Mouse (Mus musculus) heart, postnatal 0 days (tissue): ENCODE measurements around the gene Ush1g. TPM values are rescaled to one million over a fixed set of nuclear protein-coding genes. Genes with fewer than 3 reads are reported as not detected.
A peak's percentile ranks its signal among the peaks of the same experiment; 100 is the strongest.

ENCODE experiments used
- ATAC-seq: fragments of 200-750 bp; cut with Nextera tagmentation; 2 replicates; pipeline ENCODE4 v1.8.0; 2017; ENCODE audit warnings: low read depth, moderate number of reproducible peaks, moderate library complexity; ENCODE audit not compliant: insufficient read depth
- DNase-seq: peaks from one replicate; pipeline ENCODE4 v3.0.0-alpha.2; 2016; ENCODE audit warnings: low spot score
- H3K27ac ChIP-seq: fragments of 300-500 bp; sonication (generic); 2 replicates; pipeline ENCODE4 v1.5.1; 2014; ENCODE audit warnings: low read depth, mild to moderate bottlenecking
- H3K27me3 ChIP-seq: fragments of 300-500 bp; sonication (generic); 2 replicates; pipeline ENCODE4 v1.6.1; 2014; ENCODE audit warnings: low read length, mixed read lengths; ENCODE audit not compliant: control insufficient read depth, insufficient read depth
- H3K36me3 ChIP-seq: fragments of 300-500 bp; sonication (generic); replicated peaks from 2 replicates; pipeline ENCODE4 v1.6.1; 2014; ENCODE audit warnings: low read length, mixed read lengths; ENCODE audit not compliant: control insufficient read depth, insufficient read depth
- H3K4me1 ChIP-seq: fragments of 300-500 bp; sonication (generic); 2 replicates; pipeline ENCODE4 v1.6.1; 2014; ENCODE audit warnings: antibody characterized with exemption; ENCODE audit not compliant: control insufficient read depth, insufficient read depth
- H3K4me2 ChIP-seq: fragments of 300-500 bp; sonication (generic); 2 replicates; pipeline ENCODE4 v1.6.1; 2014; ENCODE audit warnings: low read depth, mild to moderate bottlenecking, low read length, moderate library complexity
- H3K4me3 ChIP-seq: fragments of 300-500 bp; sonication (generic); 2 replicates; pipeline ENCODE4 v1.5.1; 2014; ENCODE audit warnings: low read depth, low read length
- H3K9ac ChIP-seq: fragments of 300-500 bp; sonication (generic); replicated peaks from 2 replicates; pipeline ENCODE4 v1.6.1; 2014; ENCODE audit warnings: low read depth, low read length, mixed read lengths
- H3K9me3 ChIP-seq: fragments of 300-500 bp; sonication (generic); replicated peaks from 2 replicates; pipeline ENCODE4 v1.6.1; 2016; ENCODE audit warnings: low read length; ENCODE audit not compliant: control insufficient read depth
- CTCF ChIP-seq: IDR thresholded peaks from 2 replicates; pipeline ENCODE4 v1.5.1; 2016; ENCODE audit warnings: antibody characterized with exemption, control low read depth, low read depth
- EP300 ChIP-seq: IDR thresholded peaks from 2 replicates; pipeline ENCODE4 v1.6.1; 2016; ENCODE audit warnings: antibody characterized with exemption, low read depth
- WGBS: fragments of 180-500 bp; shearing (Covaris S2); extraction: QIAGEN DNeasy Blood & Tissue Kit; methylation state at CpG from one replicate; pipeline ENCODE4 v1.1.7; 2014; 5-methylcytosine and 5-hydroxymethylcytosine counted together
- polyA plus RNA-seq: library from polyadenylated mRNA; unstranded; fragments of >200 nt; fragmentation: Nextera tagmentation; extraction: Ambion mirVana; gene quantifications from 2 replicates; pipeline ENCODE4 v1.2.1, GENCODE M21; 2015
- total RNA-seq: library from RNA; depleted of rRNA; stranded (reverse); fragments of >200 nt; gene quantifications from 2 replicates; pipeline ENCODE4 v1.2.3, GENCODE M21; 2014; ENCODE audit warnings: low replicate concordance; rRNA removed

The Ush1g gene
- total RNA-seq (0.31 TPM in 1 of 2 replicates, not detected in the other), polyA plus RNA-seq (0.03 and 0.05 TPM in 2 replicates)

- Histone ChIP-seq H3K4me3 (no peak within 1 kb of the TSS), H3K27me3 (peaks cover 85% of the 10 kb centered on the region), H3K9me3 (no peaks in the 10 kb centered on the region), H3K9ac (no peak within 1 kb of the TSS), H3K36me3 (no peaks in the 10 kb centered on the region), H3K27ac (no peak within 1 kb of the TSS), H3K4me1 (no peaks in the 10 kb centered on the region), H3K4me2 (no peak within 1 kb of the TSS)
- 6% methylated on average over 35 of the region's 35 CpGs for WGBS
- TF ChIP-seq EP300, result no peak
- peak; percentile 85 for TF ChIP-seq CTCF
- ATAC-seq (peak; percentile 65; the same call in 1 of the 2 replicates), DNase-seq (peak; percentile 61)
Observed at GRCm38 (mm10) chr11:115321906-115322693, at the start of gene Ush1g. Ush1g (minus strand) TSS chr11:115322041.

DNA sequence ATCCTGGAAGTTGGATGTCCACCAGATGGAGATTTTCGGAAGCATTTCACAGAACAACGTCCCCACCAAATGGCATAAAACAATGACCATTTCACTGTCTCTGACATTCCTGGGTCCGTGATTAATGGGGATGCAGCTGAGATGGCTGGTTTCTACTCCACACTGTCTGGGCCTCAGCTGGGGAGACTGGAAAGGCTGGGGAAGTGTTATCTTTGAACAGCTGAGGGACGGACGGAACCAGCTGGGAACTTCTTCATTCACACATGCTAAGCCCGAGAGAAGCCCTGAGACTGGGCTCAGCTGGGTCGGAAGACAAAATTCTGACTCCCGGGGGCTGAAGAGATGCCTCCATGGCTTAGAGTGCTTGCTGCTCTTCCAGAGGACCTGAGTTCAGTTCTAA is 49.5 kb upstream of the Ush1g start:
- ATAC-seq, result no peak
- Histone ChIP-seq H3K4me3 (no peak overlapping the region), H3K27me3 (peaks cover 17% of the 10 kb centered on the region; the same call in 1 of the 2 replicates), H3K27ac (no peak overlapping the region), H3K36me3 (no peaks in the 10 kb centered on the region), H3K4me2 (no peak overlapping the region), H3K9ac (no peak overlapping the region), H3K4me1 (peaks cover 26% of the 10 kb centered on the region), H3K9me3 (no peaks in the 10 kb centered on the region)
- no peak for DNase-seq
- WGBS, result 49% methylated on average over 8 of the region's 8 CpGs
- TF ChIP-seq CTCF, result no peak
- no peak for TF ChIP-seq EP300

DNA sequence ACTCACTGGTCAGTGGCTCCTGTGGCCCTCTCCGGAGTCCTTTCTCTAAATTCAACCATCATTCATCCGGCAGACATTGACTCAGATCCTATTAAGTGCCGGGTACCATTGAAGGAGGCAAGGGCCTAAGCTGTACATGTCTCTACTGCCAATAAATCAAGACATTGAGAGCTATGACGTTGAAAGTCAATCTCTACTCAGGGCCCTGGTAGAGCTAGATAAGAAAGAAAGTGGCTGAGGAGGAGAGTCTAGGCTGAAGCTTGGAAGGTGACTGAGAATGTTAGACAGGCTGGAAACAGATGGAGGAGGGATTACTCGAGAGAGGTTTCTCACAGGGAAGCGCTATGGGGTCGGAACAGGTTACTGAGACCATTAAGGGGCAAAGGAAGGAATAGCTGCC is 48.5 kb upstream of the Ush1g start:
- Histone ChIP-seq H3K27me3 (peaks cover 17% of the 10 kb centered on the region; the same call in 1 of the 2 replicates), H3K27ac (no peak overlapping the region), H3K4me1 (peaks cover 29% of the 10 kb centered on the region), H3K4me2 (no peak overlapping the region), H3K9ac (no peak overlapping the region), H3K9me3 (no peaks in the 10 kb centered on the region), H3K4me3 (no peak overlapping the region), H3K36me3 (no peaks in the 10 kb centered on the region)
- WGBS, result 42% methylated on average over 7 of the region's 7 CpGs
- TF ChIP-seq EP300 (no peak), CTCF (no peak)
- DNase-seq (no peak), ATAC-seq (no peak)

- peaks cover 17% of the 10 kb centered on the region; the same call in 1 of the 2 replicates for H3K27me3 ChIP-seq
- peak within 1 kb of the TSS; percentile 96 for H3K4me2 ChIP-seq
- TF ChIP-seq CTCF (no peak), EP300 (no peak)
- H3K9ac ChIP-seq, result peak within 1 kb of the TSS; percentile 61
- peak within 1 kb of the TSS; percentile 68 for H3K4me3 ChIP-seq
- WGBS, result under 1% methylated on average over 37 of the region's 39 CpGs
- no peak within 1 kb of the TSS for H3K27ac ChIP-seq
- no peaks in the 10 kb centered on the region for H3K36me3 ChIP-seq
- DNase-seq (no peak), ATAC-seq (peak; percentile 61)
- H3K9me3 ChIP-seq, result no peaks in the 10 kb centered on the region
- H3K4me1 ChIP-seq, result peaks cover 18% of the 10 kb centered on the region
Observed at GRCm38 (mm10) chr11:115367395-115367944, 45.6 kb upstream of the Ush1g start, which contains the start of gene Hid1. Hid1 (minus strand) TSS chr11:115367756.

GRCm38 (mm10) chr11:115366706-115367394 is 45.0 kb upstream of the Ush1g start:
- ATAC-seq, result no peak; the same call in 1 of the 2 replicates
- Histone ChIP-seq H3K4me1 (peaks cover 18% of the 10 kb centered on the region), H3K9ac (peak overlapping the region; percentile 61), H3K9me3 (no peaks in the 10 kb centered on the region), H3K4me2 (peak overlapping the region; percentile 96), H3K27me3 (peaks cover 17% of the 10 kb centered on the region; the same call in 1 of the 2 replicates), H3K27ac (no peak overlapping the region), H3K4me3 (peak overlapping the region; percentile 68), H3K36me3 (no peaks in the 10 kb centered on the region)
- no peak for DNase-seq
- TF ChIP-seq CTCF (no peak), EP300 (no peak)
- WGBS, result 9% methylated on average over 21 of the region's 28 CpGs
